Mouse (Mus musculus): ENCODE measurements at regions not wholly inside any gene's neighbourhood (a gene's known extent, or its start where the extent isn't known, plus 50 kb on each side); places are given as distances from the start of the nearest gene placed in this dataset.

- Histone ChIP-seq H3K36me3 (ENCODE audit: control insufficient read depth, insufficient read depth, low read length) (no peaks in the 10 kb centered on the region), H3K9ac (ENCODE audit: low read length) (no peak overlapping the region), H3K4me1 (ENCODE audit: control insufficient read depth, insufficient read depth, low read length) (peaks cover 18% of the 10 kb centered on the region), H3K27ac (replicated peaks; ENCODE audit: low read depth, low read length) (no peak overlapping the region), H3K4me2 (ENCODE audit: low read depth, severe bottlenecking) (no peak overlapping the region), H3K9me3 (ENCODE audit: control insufficient read depth, low read length) (no peaks in the 10 kb centered on the region), H3K27me3 (ENCODE audit: control insufficient read depth, insufficient read depth, low read length) (no peaks in the 10 kb centered on the region), H3K4me3 (ENCODE audit: low read depth, low read length) (no peak overlapping the region)
- ATAC-seq (ENCODE audit: insufficient number of reproducible peaks, low FRiP score, low TSS enrichment, low read depth) (no peak), DNase-seq (ENCODE audit: low spot score) (no peak)
- 94% methylated on average over 3 of the region's 3 CpGs for WGBS
Observed at GRCm38 (mm10) chr15:31977563-31977962, 199.5 kb upstream of the Tas2r119 start.

GRCm38 (mm10) chr15:31979961-31980360, 197.1 kb upstream of the Tas2r119 start:
- Histone ChIP-seq H3K9me3 (ENCODE audit: control insufficient read depth, low read length) (no peaks in the 10 kb centered on the region), H3K27me3 (ENCODE audit: control insufficient read depth, insufficient read depth, low read length) (no peaks in the 10 kb centered on the region), H3K4me2 (ENCODE audit: low read depth, severe bottlenecking) (no peak overlapping the region), H3K4me3 (ENCODE audit: low read depth, low read length) (no peak overlapping the region), H3K4me1 (ENCODE audit: control insufficient read depth, insufficient read depth, low read length) (peaks cover 18% of the 10 kb centered on the region), H3K27ac (replicated peaks; ENCODE audit: low read depth, low read length) (no peak overlapping the region), H3K36me3 (ENCODE audit: control insufficient read depth, insufficient read depth, low read length) (no peaks in the 10 kb centered on the region), H3K9ac (ENCODE audit: low read length) (no peak overlapping the region)
- 5% methylated on average over 7 of the region's 7 CpGs for WGBS
- ATAC-seq (ENCODE audit: insufficient number of reproducible peaks, low FRiP score, low TSS enrichment, low read depth) (no peak), DNase-seq (ENCODE audit: low spot score) (peak; percentile 51)

DNA sequence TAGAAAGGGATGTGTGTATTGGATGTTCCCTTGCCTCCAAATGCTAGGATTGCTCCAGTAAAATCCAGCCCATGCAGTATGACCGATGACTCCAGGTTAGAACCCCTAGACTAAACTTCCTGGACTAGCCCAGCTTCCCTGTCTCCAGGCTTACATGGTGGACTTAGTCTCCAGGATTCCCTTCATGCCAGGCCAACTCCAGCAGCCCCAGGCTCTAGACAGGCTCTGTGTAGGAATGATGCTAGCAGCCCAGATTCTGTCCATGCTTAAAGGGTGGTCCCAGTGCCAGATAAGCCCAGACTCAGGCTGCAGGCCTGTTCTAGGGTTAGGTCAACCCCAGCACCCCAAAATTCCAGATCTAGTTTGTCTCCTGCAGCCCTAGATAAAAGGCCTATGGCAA, 196.3 kb upstream of the Tas2r119 start:
- ATAC-seq (ENCODE audit: insufficient number of reproducible peaks, low FRiP score, low TSS enrichment, low read depth): no peak
- no peaks in the 10 kb centered on the region for H3K36me3 ChIP-seq (ENCODE audit: control insufficient read depth, insufficient read depth, low read length)
- 79% methylated on average over 1 of the region's 1 CpGs for WGBS
- H3K4me1 ChIP-seq (ENCODE audit: control insufficient read depth, insufficient read depth, low read length): peaks cover 18% of the 10 kb centered on the region
- no peak for DNase-seq (ENCODE audit: low spot score)
- H3K9me3 ChIP-seq (ENCODE audit: control insufficient read depth, low read length): no peaks in the 10 kb centered on the region
- no peak overlapping the region for H3K4me3 ChIP-seq (ENCODE audit: low read depth, low read length)
- H3K4me2 ChIP-seq (ENCODE audit: low read depth, severe bottlenecking): no peak overlapping the region
- no peak overlapping the region for H3K27ac ChIP-seq (replicated peaks; ENCODE audit: low read depth, low read length)
- H3K9ac ChIP-seq (ENCODE audit: low read length): no peak overlapping the region
- H3K27me3 ChIP-seq (ENCODE audit: control insufficient read depth, insufficient read depth, low read length): no peaks in the 10 kb centered on the region

DNA sequence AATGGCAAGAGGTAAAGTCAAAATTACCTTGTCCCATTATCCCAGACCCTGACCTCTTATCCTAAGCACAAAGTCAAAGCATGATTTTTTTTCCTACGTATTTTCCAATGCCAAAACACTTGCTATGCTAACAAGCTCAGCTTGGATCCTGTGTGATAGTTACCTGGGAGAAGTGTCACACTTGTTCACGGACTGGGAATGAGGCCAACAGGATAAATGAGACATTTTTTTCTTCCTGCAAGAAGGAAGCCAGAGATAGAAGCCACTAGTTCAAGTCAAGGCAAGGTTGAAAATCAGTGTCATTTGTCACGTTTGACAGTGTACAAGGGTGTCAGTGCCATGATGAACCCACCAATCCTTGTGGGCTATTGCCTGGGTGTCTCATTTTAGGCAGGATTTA, 189.8 kb upstream of the Tas2r119 start:
- Histone ChIP-seq H3K4me2 (ENCODE audit: low read depth, severe bottlenecking) (no peak overlapping the region), H3K27me3 (ENCODE audit: control insufficient read depth, insufficient read depth, low read length) (no peaks in the 10 kb centered on the region), H3K4me3 (ENCODE audit: low read depth, low read length) (no peak overlapping the region), H3K27ac (replicated peaks; ENCODE audit: low read depth, low read length) (no peak overlapping the region), H3K9ac (ENCODE audit: low read length) (no peak overlapping the region), H3K4me1 (ENCODE audit: control insufficient read depth, insufficient read depth, low read length) (peaks cover 5% of the 10 kb centered on the region; the same call in 1 of the 2 replicates), H3K36me3 (ENCODE audit: control insufficient read depth, insufficient read depth, low read length) (no peaks in the 10 kb centered on the region), H3K9me3 (ENCODE audit: control insufficient read depth, low read length) (no peaks in the 10 kb centered on the region)
- ATAC-seq (ENCODE audit: insufficient number of reproducible peaks, low FRiP score, low TSS enrichment, low read depth): no peak
- WGBS: 72% methylated on average over 3 of the region's 3 CpGs
- DNase-seq (ENCODE audit: low spot score): no peak

GRCm38 (mm10) chr15:31989093-31989492, 188.0 kb upstream of the Tas2r119 start:
- Histone ChIP-seq H3K36me3 (ENCODE audit: control insufficient read depth, insufficient read depth, low read length) (no peaks in the 10 kb centered on the region), H3K4me2 (ENCODE audit: low read depth, severe bottlenecking) (no peak overlapping the region), H3K4me1 (ENCODE audit: control insufficient read depth, insufficient read depth, low read length) (peaks cover 5% of the 10 kb centered on the region; the same call in 1 of the 2 replicates), H3K9me3 (ENCODE audit: control insufficient read depth, low read length) (no peaks in the 10 kb centered on the region), H3K27me3 (ENCODE audit: control insufficient read depth, insufficient read depth, low read length) (no peaks in the 10 kb centered on the region), H3K27ac (replicated peaks; ENCODE audit: low read depth, low read length) (no peak overlapping the region), H3K9ac (ENCODE audit: low read length) (no peak overlapping the region), H3K4me3 (ENCODE audit: low read depth, low read length) (no peak overlapping the region)
- ATAC-seq (ENCODE audit: insufficient number of reproducible peaks, low FRiP score, low TSS enrichment, low read depth) (no peak), DNase-seq (ENCODE audit: low spot score) (no peak)
- WGBS: 18% methylated on average over 2 of the region's 2 CpGs

DNA sequence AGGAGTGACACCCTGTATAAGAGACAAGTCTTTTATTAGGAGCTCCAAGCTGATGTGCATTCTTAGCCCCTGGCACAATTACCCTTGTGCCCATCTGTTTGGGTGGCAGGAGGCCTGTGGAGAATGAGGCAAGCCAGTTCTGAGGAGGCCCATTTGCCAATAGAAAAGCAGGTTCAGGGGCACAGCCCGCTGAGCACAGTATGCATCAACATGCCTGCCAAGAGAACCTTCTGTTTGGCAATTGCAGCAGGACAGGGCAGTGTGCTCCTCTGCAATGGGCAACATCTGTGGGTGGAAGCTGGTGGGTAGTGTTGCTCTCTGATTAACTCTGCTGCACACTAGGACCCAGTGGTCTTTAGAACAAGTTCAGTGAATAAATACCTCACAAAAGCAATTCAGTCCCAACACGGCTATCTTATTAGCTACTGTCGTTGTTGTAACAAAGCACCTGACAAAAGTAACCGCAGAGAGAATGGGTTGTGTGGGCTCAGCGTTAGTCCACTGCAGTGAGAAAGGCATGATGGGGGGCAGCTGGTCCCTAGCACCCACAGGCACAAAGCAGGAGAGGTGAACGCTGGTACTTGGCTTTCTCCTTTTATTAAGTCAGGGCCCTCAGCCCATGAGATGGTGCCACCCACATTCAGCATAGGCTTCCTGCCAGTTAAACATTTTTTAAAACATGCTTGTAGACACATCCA, 187.3 kb upstream of the Tas2r119 start:
- no peaks in the 10 kb centered on the region for H3K9me3 ChIP-seq (ENCODE audit: control insufficient read depth, low read length)
- no peak overlapping the region for H3K4me2 ChIP-seq (ENCODE audit: low read depth, severe bottlenecking)
- no peaks in the 10 kb centered on the region for H3K27me3 ChIP-seq (ENCODE audit: control insufficient read depth, insufficient read depth, low read length)
- H3K4me3 ChIP-seq (ENCODE audit: low read depth, low read length): no peak overlapping the region
- H3K4me1 ChIP-seq (ENCODE audit: control insufficient read depth, insufficient read depth, low read length): peaks cover 5% of the 10 kb centered on the region; the same call in 1 of the 2 replicates
- H3K27ac ChIP-seq (replicated peaks; ENCODE audit: low read depth, low read length): no peak overlapping the region
- H3K36me3 ChIP-seq (ENCODE audit: control insufficient read depth, insufficient read depth, low read length): no peaks in the 10 kb centered on the region
- H3K9ac ChIP-seq (ENCODE audit: low read length): no peak overlapping the region
- DNase-seq (ENCODE audit: low spot score) (no peak), ATAC-seq (ENCODE audit: insufficient number of reproducible peaks, low FRiP score, low TSS enrichment, low read depth) (no peak)
- 87% methylated on average over 6 of the region's 6 CpGs for WGBS

DNA sequence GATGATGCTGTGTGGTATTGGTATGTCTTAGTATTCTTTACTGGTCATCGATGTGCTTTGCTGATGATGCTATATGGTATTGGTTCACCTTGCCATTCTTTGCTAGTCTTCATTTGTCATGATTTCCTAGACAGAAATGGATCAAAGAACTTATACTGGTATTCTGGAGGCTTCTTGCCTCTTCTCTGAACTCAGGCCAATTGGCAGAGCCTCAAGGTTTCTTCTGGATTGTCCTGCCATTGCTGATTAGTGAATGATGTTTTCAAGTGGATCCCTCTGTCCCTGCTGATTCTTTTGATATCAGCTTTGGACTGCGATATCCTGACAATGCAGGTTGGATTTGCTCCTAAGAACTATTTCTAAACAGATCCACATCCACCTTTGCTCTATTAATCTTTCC, 179.1 kb upstream of the Tas2r119 start:
- ATAC-seq (ENCODE audit: insufficient number of reproducible peaks, low FRiP score, low TSS enrichment, low read depth) (no peak), DNase-seq (ENCODE audit: low spot score) (no peak)
- no peaks in the 10 kb centered on the region for H3K36me3 ChIP-seq (ENCODE audit: control insufficient read depth, insufficient read depth, low read length)
- no peak overlapping the region for H3K4me2 ChIP-seq (ENCODE audit: low read depth, severe bottlenecking)
- no peak overlapping the region for H3K9ac ChIP-seq (ENCODE audit: low read length)
- H3K4me3 ChIP-seq (ENCODE audit: low read depth, low read length): no peak overlapping the region
- no peaks in the 10 kb centered on the region for H3K9me3 ChIP-seq (ENCODE audit: control insufficient read depth, low read length)
- H3K27me3 ChIP-seq (ENCODE audit: control insufficient read depth, insufficient read depth, low read length): no peaks in the 10 kb centered on the region
- WGBS: 91% methylated on average over 2 of the region's 2 CpGs
- H3K27ac ChIP-seq (replicated peaks; ENCODE audit: low read depth, low read length): no peak overlapping the region
- H3K4me1 ChIP-seq (ENCODE audit: control insufficient read depth, insufficient read depth, low read length): peaks cover 2% of the 10 kb centered on the region; the same call in 1 of the 2 replicates

GRCm38 (mm10) chr15:31999553-31999952, 177.5 kb upstream of the Tas2r119 start:
- WGBS: 82% methylated on average over 5 of the region's 5 CpGs

DNA sequence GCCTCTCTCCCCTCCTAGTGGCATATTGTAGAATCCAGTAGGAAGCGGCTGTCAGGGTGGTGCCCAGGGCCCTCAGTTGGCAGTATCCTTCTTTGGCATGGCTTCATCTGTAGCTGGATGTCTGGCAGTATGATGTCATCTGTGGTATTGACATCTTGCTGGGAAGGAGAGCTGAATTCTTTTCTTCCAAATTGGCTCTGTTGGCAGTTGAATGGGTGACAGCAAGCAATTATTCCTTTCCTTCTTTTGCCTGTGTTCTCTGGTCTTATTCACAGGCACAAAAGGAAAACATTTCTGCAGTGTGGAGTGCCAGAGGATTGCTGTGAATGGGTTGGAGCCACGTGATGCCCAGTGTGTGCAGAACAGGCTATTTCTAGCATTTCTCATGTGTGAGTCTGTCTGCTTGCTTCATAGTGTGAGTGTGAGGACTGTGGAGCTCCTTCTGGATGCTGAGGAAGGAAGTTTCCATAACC, 174.1 kb upstream of the Tas2r119 start:
- Histone ChIP-seq H3K27ac (replicated peaks; ENCODE audit: low read depth, low read length) (no peak overlapping the region), H3K36me3 (ENCODE audit: control insufficient read depth, insufficient read depth, low read length) (no peaks in the 10 kb centered on the region), H3K9me3 (ENCODE audit: control insufficient read depth, low read length) (no peaks in the 10 kb centered on the region), H3K27me3 (ENCODE audit: control insufficient read depth, insufficient read depth, low read length) (no peaks in the 10 kb centered on the region), H3K4me1 (ENCODE audit: control insufficient read depth, insufficient read depth, low read length) (peaks cover 13% of the 10 kb centered on the region), H3K9ac (ENCODE audit: low read length) (no peak overlapping the region), H3K4me2 (ENCODE audit: low read depth, severe bottlenecking) (no peak overlapping the region), H3K4me3 (ENCODE audit: low read depth, low read length) (no peak overlapping the region)
- DNase-seq (ENCODE audit: low spot score): peak; percentile 24
- ATAC-seq (ENCODE audit: insufficient number of reproducible peaks, low FRiP score, low TSS enrichment, low read depth): peak; percentile 54; the same call in 1 of the 2 replicates
- WGBS: 59% methylated on average over 2 of the region's 2 CpGs

More at GRCm38 (mm10) chr15:31999553-31999952, 177.5 kb upstream of the Tas2r119 start:
- no peaks in the 10 kb centered on the region for H3K9me3 ChIP-seq (ENCODE audit: control insufficient read depth, low read length)
- H3K4me3 ChIP-seq (ENCODE audit: low read depth, low read length): no peak overlapping the region
- no peak overlapping the region for H3K9ac ChIP-seq (ENCODE audit: low read length)
- no peaks in the 10 kb centered on the region for H3K27me3 ChIP-seq (ENCODE audit: control insufficient read depth, insufficient read depth, low read length)
- H3K27ac ChIP-seq (replicated peaks; ENCODE audit: low read depth, low read length): no peak overlapping the region
- peaks cover 13% of the 10 kb centered on the region for H3K4me1 ChIP-seq (ENCODE audit: control insufficient read depth, insufficient read depth, low read length)
- DNase-seq (ENCODE audit: low spot score) (no peak), ATAC-seq (ENCODE audit: insufficient number of reproducible peaks, low FRiP score, low TSS enrichment, low read depth) (no peak)
- H3K4me2 ChIP-seq (ENCODE audit: low read depth, severe bottlenecking): no peak overlapping the region
- no peaks in the 10 kb centered on the region for H3K36me3 ChIP-seq (ENCODE audit: control insufficient read depth, insufficient read depth, low read length)
